Mouse (Mus musculus): ENCODE results near the gene Cope. TPM values are rescaled to one million over a fixed set of nuclear protein-coding genes. Genes with fewer than 3 reads are reported as not detected.

Gene Cope
- polyA plus RNA-seq, 1 experiment from 2014 or later = 327 TPM

DNA sequence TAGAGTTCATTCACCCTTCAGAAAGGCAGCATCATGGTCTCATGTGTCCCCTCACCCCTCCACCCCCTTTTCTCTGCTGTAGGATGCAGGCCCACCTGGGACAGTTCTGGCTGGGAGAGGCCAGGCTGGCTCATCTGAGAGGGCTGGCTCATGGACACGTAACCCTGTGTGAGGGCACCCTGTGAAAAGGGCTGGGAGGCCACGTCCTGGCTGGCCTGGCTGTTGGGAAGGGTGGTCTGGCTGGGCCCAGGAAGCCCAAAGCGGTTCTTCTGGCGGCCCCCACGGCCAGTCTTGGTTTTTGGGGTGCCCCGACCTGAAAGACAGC, 30.5 kb downstream of the Cope start:
- WGBS = 90% methylated on average over 6 of the region's 6 CpGs
- peaks cover 21% of the 10 kb centered on the region for H3K4me1 ChIP-seq (ENCODE audit: control insufficient read depth, insufficient read depth, low read length)
- H3K27ac ChIP-seq (ENCODE audit: low read depth, low read length) = no peak overlapping the region
- H3K9me3 ChIP-seq (ENCODE audit: control insufficient read depth, low read length) = no peaks in the 10 kb centered on the region
- no peak overlapping the region for H3K4me3 ChIP-seq (ENCODE audit: low read depth, low read length)
- no peak overlapping the region for H3K9ac ChIP-seq (replicated peaks; ENCODE audit: low read depth, low read length)
- no peak overlapping the region for H3K4me2 ChIP-seq (ENCODE audit: low read depth, low read length)
- H3K36me3 ChIP-seq (ENCODE audit: control insufficient read depth, insufficient read depth, low read length) = peaks cover 81% of the 10 kb centered on the region
- no peak for ATAC-seq (ENCODE audit: low read depth)
- no peaks in the 10 kb centered on the region for H3K27me3 ChIP-seq (ENCODE audit: control insufficient read depth, insufficient read depth, low read length)

DNA sequence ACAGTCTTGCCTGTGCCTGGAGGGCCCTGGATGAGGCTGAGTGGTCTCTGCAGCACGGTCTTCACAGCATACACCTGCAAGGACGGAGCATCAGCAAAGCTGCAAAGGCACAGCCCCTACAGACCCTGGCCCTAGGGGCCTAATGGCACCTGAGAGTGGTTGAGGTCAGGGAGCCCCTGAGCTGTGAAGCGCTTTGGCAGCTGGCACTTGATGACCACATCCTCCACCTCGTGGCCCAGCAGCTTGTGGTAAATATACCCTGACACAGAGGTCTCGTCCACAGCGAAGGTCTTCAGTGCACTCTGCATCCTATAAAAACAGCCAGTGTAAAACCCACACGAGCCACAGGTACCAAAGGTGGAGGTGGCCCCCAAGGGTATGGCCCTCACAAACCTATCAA, 36.6 kb downstream of the Cope start:
- Histone ChIP-seq H3K27ac (ENCODE audit: low read depth, low read length) (no peak overlapping the region), H3K36me3 (ENCODE audit: control insufficient read depth, insufficient read depth, low read length) (peaks cover 76% of the 10 kb centered on the region), H3K4me2 (ENCODE audit: low read depth, low read length) (no peak overlapping the region), H3K4me1 (ENCODE audit: control insufficient read depth, insufficient read depth, low read length) (no peaks in the 10 kb centered on the region), H3K9ac (replicated peaks; ENCODE audit: low read depth, low read length) (no peak overlapping the region), H3K27me3 (ENCODE audit: control insufficient read depth, insufficient read depth, low read length) (no peaks in the 10 kb centered on the region), H3K9me3 (ENCODE audit: control insufficient read depth, low read length) (no peaks in the 10 kb centered on the region), H3K4me3 (ENCODE audit: low read depth, low read length) (no peak overlapping the region)
- WGBS = 95% methylated on average over 7 of the region's 7 CpGs
- ATAC-seq (ENCODE audit: low read depth) = no peak

GRCm38 (mm10) chr8:70340659-70341058, 38.3 kb downstream of the Cope start:
- no peak overlapping the region for H3K4me3 ChIP-seq (ENCODE audit: low read depth, low read length)
- H3K9me3 ChIP-seq (ENCODE audit: control insufficient read depth, low read length) = no peaks in the 10 kb centered on the region
- H3K36me3 ChIP-seq (ENCODE audit: control insufficient read depth, insufficient read depth, low read length) = peaks cover 58% of the 10 kb centered on the region
- 93% methylated on average over 7 of the region's 7 CpGs for WGBS
- ATAC-seq (ENCODE audit: low read depth) = no peak
- H3K9ac ChIP-seq (replicated peaks; ENCODE audit: low read depth, low read length) = no peak overlapping the region
- H3K27me3 ChIP-seq (ENCODE audit: control insufficient read depth, insufficient read depth, low read length) = no peaks in the 10 kb centered on the region
- H3K4me2 ChIP-seq (ENCODE audit: low read depth, low read length) = no peak overlapping the region
- H3K27ac ChIP-seq (ENCODE audit: low read depth, low read length) = no peak overlapping the region
- no peaks in the 10 kb centered on the region for H3K4me1 ChIP-seq (ENCODE audit: control insufficient read depth, insufficient read depth, low read length)

GRCm38 (mm10) chr8:70342007-70342406, 39.7 kb downstream of the Cope start:
- no peaks in the 10 kb centered on the region for H3K9me3 ChIP-seq (ENCODE audit: control insufficient read depth, low read length)
- H3K4me3 ChIP-seq (ENCODE audit: low read depth, low read length) = no peak overlapping the region
- no peaks in the 10 kb centered on the region for H3K27me3 ChIP-seq (ENCODE audit: control insufficient read depth, insufficient read depth, low read length)
- no peak for ATAC-seq (ENCODE audit: low read depth)
- WGBS = 94% methylated on average over 14 of the region's 14 CpGs
- no peak overlapping the region for H3K4me2 ChIP-seq (ENCODE audit: low read depth, low read length)
- no peak overlapping the region for H3K9ac ChIP-seq (replicated peaks; ENCODE audit: low read depth, low read length)
- H3K36me3 ChIP-seq (ENCODE audit: control insufficient read depth, insufficient read depth, low read length) = peaks cover 45% of the 10 kb centered on the region
- H3K4me1 ChIP-seq (ENCODE audit: control insufficient read depth, insufficient read depth, low read length) = no peaks in the 10 kb centered on the region
- H3K27ac ChIP-seq (ENCODE audit: low read depth, low read length) = no peak overlapping the region

DNA sequence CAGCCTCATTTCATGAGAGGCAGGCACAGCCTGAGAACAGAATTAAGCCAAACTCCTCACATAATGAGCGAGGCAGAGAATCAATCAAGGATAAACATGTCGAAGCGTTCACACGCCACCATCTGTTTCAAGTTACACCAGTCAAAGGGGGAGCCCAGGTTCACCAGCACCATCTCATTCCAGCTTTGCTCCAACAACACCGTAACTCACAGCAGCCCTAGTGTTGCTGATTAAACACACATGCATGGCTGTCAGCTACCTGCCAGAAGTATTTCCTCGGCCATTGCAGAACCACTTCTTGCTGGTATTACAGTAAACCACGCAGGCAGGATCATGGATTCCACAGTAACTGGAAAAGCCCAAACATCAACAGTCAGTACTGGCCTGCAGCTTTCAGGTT, 40.8 kb downstream of the Cope start:
- Histone ChIP-seq H3K27me3 (ENCODE audit: control insufficient read depth, insufficient read depth, low read length) (no peaks in the 10 kb centered on the region), H3K9ac (replicated peaks; ENCODE audit: low read depth, low read length) (no peak overlapping the region), H3K9me3 (ENCODE audit: control insufficient read depth, low read length) (no peaks in the 10 kb centered on the region), H3K4me3 (ENCODE audit: low read depth, low read length) (no peak overlapping the region), H3K27ac (ENCODE audit: low read depth, low read length) (no peak overlapping the region), H3K36me3 (ENCODE audit: control insufficient read depth, insufficient read depth, low read length) (peaks cover 34% of the 10 kb centered on the region), H3K4me1 (ENCODE audit: control insufficient read depth, insufficient read depth, low read length) (no peaks in the 10 kb centered on the region), H3K4me2 (ENCODE audit: low read depth, low read length) (no peak overlapping the region)
- ATAC-seq (ENCODE audit: low read depth) = no peak
- 78% methylated on average over 7 of the region's 7 CpGs for whole genome bisulfite sequencing

DNA sequence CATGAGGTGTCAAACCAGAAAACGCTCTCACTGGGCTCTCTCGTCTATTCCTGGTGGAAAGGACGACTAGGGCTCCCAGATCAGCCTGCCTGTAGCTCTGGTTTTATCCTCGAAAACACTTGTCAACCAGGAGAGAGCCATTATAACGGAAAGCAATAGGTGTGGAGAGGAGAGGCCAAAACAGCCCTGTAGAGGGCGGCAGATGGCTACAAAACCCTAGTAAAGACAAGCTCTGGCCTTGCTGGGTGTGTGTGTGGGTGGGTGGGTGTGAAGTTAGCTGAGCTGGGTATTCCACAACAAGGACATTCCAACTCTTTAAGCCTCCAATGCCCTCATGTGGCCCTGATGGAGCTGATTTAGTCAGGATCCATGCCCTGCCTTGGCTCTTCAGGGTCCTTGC, 41.4 kb downstream of the Cope start:
- Histone ChIP-seq H3K9me3 (ENCODE audit: control insufficient read depth, low read length) (no peaks in the 10 kb centered on the region), H3K27ac (ENCODE audit: low read depth, low read length) (no peak overlapping the region), H3K27me3 (ENCODE audit: control insufficient read depth, insufficient read depth, low read length) (no peaks in the 10 kb centered on the region), H3K4me3 (ENCODE audit: low read depth, low read length) (no peak overlapping the region), H3K4me2 (ENCODE audit: low read depth, low read length) (no peak overlapping the region), H3K36me3 (ENCODE audit: control insufficient read depth, insufficient read depth, low read length) (peaks cover 29% of the 10 kb centered on the region; the same call in 1 of the 2 replicates), H3K9ac (replicated peaks; ENCODE audit: low read depth, low read length) (no peak overlapping the region), H3K4me1 (ENCODE audit: control insufficient read depth, insufficient read depth, low read length) (no peaks in the 10 kb centered on the region)
- WGBS = 65% methylated on average over 6 of the region's 6 CpGs
- ATAC-seq (ENCODE audit: low read depth) = peak; percentile 52; the same call in 1 of the 2 replicates

DNA sequence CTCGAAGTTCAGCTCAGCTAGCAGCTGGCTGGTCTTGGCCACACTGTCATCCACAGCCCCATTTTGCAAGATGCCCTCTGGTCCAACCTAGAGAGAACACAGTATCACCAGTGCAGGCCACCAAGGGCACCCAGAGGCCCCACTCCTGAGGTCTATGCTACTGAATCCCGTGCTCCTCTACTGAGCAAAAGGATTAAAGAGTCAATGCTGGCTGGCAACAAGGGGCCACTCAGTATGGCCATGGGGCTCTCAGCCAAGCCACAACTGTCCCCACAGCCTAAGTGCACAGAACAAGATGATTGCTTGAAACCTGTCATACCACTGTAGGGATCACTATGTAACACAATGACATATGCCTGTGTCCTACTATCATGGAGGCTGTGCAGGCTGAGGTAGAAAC, 42.0 kb downstream of the Cope start:
- Histone ChIP-seq H3K4me1 (ENCODE audit: control insufficient read depth, insufficient read depth, low read length) (no peaks in the 10 kb centered on the region), H3K36me3 (ENCODE audit: control insufficient read depth, insufficient read depth, low read length) (peaks cover 26% of the 10 kb centered on the region), H3K9ac (replicated peaks; ENCODE audit: low read depth, low read length) (no peak overlapping the region), H3K27ac (ENCODE audit: low read depth, low read length) (no peak overlapping the region; the same call in 1 of the 2 replicates), H3K27me3 (ENCODE audit: control insufficient read depth, insufficient read depth, low read length) (no peaks in the 10 kb centered on the region), H3K4me3 (ENCODE audit: low read depth, low read length) (no peak overlapping the region), H3K4me2 (ENCODE audit: low read depth, low read length) (no peak overlapping the region), H3K9me3 (ENCODE audit: control insufficient read depth, low read length) (no peaks in the 10 kb centered on the region)
- ATAC-seq (ENCODE audit: low read depth) = no peak
- 95% methylated on average over 2 of the region's 2 CpGs for WGBS

DNA sequence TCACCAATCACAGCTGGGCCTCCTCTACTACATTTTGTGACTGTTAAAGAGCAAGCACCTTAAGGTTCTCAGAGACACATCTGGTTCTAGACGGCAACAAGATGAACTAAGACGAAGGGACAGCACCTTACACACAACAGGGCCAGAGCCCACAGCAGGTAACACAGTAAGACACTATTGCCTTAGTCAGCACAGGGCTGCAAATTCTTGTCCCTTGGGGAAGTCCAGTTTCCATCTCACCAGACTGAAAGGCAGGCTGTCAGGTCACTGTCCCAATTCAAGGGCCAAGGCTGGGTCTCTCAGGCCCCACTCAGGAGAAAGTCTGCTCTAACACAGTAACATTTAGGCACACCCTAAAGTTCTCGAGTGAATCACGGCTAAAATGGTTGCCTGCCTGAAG, 45.1 kb downstream of the Cope start:
- no peak for ATAC-seq (ENCODE audit: low read depth)
- 92% methylated on average over 4 of the region's 4 CpGs for whole genome bisulfite sequencing
- H3K27ac ChIP-seq (ENCODE audit: low read depth, low read length) = no peak overlapping the region
- H3K27me3 ChIP-seq (ENCODE audit: control insufficient read depth, insufficient read depth, low read length) = no peaks in the 10 kb centered on the region
- H3K4me2 ChIP-seq (ENCODE audit: low read depth, low read length) = no peak overlapping the region
- peaks cover 7% of the 10 kb centered on the region for H3K36me3 ChIP-seq (ENCODE audit: control insufficient read depth, insufficient read depth, low read length)
- no peaks in the 10 kb centered on the region for H3K9me3 ChIP-seq (ENCODE audit: control insufficient read depth, low read length)
- peaks cover 25% of the 10 kb centered on the region for H3K4me1 ChIP-seq (ENCODE audit: control insufficient read depth, insufficient read depth, low read length)
- no peak overlapping the region for H3K4me3 ChIP-seq (ENCODE audit: low read depth, low read length)
- no peak overlapping the region for H3K9ac ChIP-seq (replicated peaks; ENCODE audit: low read depth, low read length)

- Histone ChIP-seq H3K9ac (replicated peaks; ENCODE audit: low read depth, low read length) (no peak overlapping the region), H3K36me3 (ENCODE audit: control insufficient read depth, insufficient read depth, low read length) (peaks cover 4% of the 10 kb centered on the region), H3K4me2 (ENCODE audit: low read depth, low read length) (no peak overlapping the region), H3K27me3 (ENCODE audit: control insufficient read depth, insufficient read depth, low read length) (no peaks in the 10 kb centered on the region; the same call in 1 of the 2 replicates), H3K4me1 (ENCODE audit: control insufficient read depth, insufficient read depth, low read length) (peaks cover 25% of the 10 kb centered on the region), H3K27ac (ENCODE audit: low read depth, low read length) (no peak overlapping the region), H3K4me3 (ENCODE audit: low read depth, low read length) (no peak overlapping the region), H3K9me3 (ENCODE audit: control insufficient read depth, low read length) (no peaks in the 10 kb centered on the region)
- ATAC-seq (ENCODE audit: low read depth) = no peak
- 78% methylated on average over 1 of the region's 1 CpGs for WGBS
These were observed 45.6 kb downstream of the Cope start for GRCm38 (mm10) chr8:70347860-70348420.

All from neural tube, embryonic 14.5 days (tissue).